Comparison of ENCODE assay signal across 8 mouse cellular contexts in genomic region chr1:72243656-72244316, GRCm38 (mm10). TPM values are rescaled to one million over a fixed set of nuclear protein-coding genes. Genes with fewer than 3 reads are reported as not detected.
DNase-seq lines count a peak whose midpoint lies in the region; ATAC-seq and TF ChIP-seq lines count a peak whose summit lies in the region.

No protein-coding gene starts in this region.

- peak overlapping the region; percentile 27 for H3K9ac ChIP-seq in CH12.LX (ENCODE audit: insufficient read depth, low read depth)
- peak overlapping the region; percentile 78 for H3K9ac ChIP-seq in forebrain, embryonic 12.5 days
- H3K9ac ChIP-seq in liver, postnatal 0 days (replicated peaks), result peak overlapping the region; percentile 93
- peak overlapping the region; percentile 82 for H3K9ac ChIP-seq in neural tube, embryonic 14.5 days (replicated peaks; ENCODE audit: low read depth, low read length)

- H3K4me1 ChIP-seq in CH12.LX (ENCODE audit: control insufficient read depth in 1 of 2, insufficient read depth in 2 of 2), result peaks cover 3 to 21% of the 10 kb centered on the region in 2 experiments; a peak in 2 of 4 replicates
- no peaks in the 10 kb centered on the region for H3K4me1 ChIP-seq in forebrain, embryonic 12.5 days
- 0 out of 2 replicates have a peak, but pooled peaks cover 3% of the 10 kb centered on the region for H3K4me1 ChIP-seq in liver, postnatal 0 days (ENCODE audit: insufficient read depth)
- H3K4me1 ChIP-seq in neural tube, embryonic 14.5 days (ENCODE audit: control insufficient read depth, insufficient read depth, low read length), result no peaks in the 10 kb centered on the region

- H3K27ac ChIP-seq in CH12.LX (ENCODE audit: insufficient read depth, low read depth), result peak overlapping the region; percentile 89
- H3K27ac ChIP-seq in forebrain, embryonic 12.5 days, result peak overlapping the region; percentile 94
- H3K27ac ChIP-seq in liver, postnatal 0 days (ENCODE audit: low read depth), result peak overlapping the region; percentile 99
- H3K27ac ChIP-seq in neural tube, embryonic 14.5 days (ENCODE audit: low read depth, low read length), result peak overlapping the region; percentile 98

- ATAC-seq in forebrain, embryonic 12.5 days (ENCODE audit: low FRiP score), result peak; percentile 95
- ATAC-seq in liver, postnatal 0 days, result peak; percentile 93
- peak; percentile 97 for ATAC-seq in neural tube, embryonic 14.5 days (ENCODE audit: low read depth)

- DNase-seq in CH12.LX (ENCODE audit: extremely low read depth), result peak; percentile 97
- peak; percentile 98 for DNase-seq in c-Kit-positive CD71-positive TER-119-negative erythroid progenitor cells, embryonic 14.5 days (ENCODE audit: low read depth)
- peak; percentile 95 to 97 for DNase-seq in heart, postnatal 10 days
- peak; percentile 89 for DNase-seq in large intestine, adult 2 months (ENCODE audit: low read depth, low spot score)
- DNase-seq in liver, postnatal 0 days, result peak; percentile 98
- DNase-seq in testis, postnatal 10 days (ENCODE audit: low spot score), result peak; percentile 99

- intact Hi-C loops in heart, postnatal 10 days (cut with DNase I), result no loop called here

- TF ChIP-seq RAD21 in CH12.LX (IDR thresholded peaks at IDR 0.05; ENCODE audit: low read depth, low read length), result no peak; the same call in 1 of the 2 replicates

- no peaks in the 10 kb centered on the region for H3K79me2 ChIP-seq in CH12.LX (replicated peaks; ENCODE audit: control insufficient read depth, extremely low read depth, insufficient read depth, poor library complexity, severe bottlenecking)

- dilution Hi-C loops in CH12.LX (cut with MboI; ENCODE audit: extremely low pct_ligation_motif_present, extremely low pct_unique_long_range_greater_than_20kb, low sequenced_read_pairs), result no loop called here

- H3K9me3 ChIP-seq in CH12.LX (replicated peaks; ENCODE audit: low read length), result no peaks in the 10 kb centered on the region
- no peaks in the 10 kb centered on the region for H3K9me3 ChIP-seq in forebrain, embryonic 12.5 days
- H3K9me3 ChIP-seq in liver, postnatal 0 days (ENCODE audit: low read length), result no peaks in the 10 kb centered on the region
- H3K9me3 ChIP-seq in neural tube, embryonic 14.5 days (ENCODE audit: control insufficient read depth, low read length), result no peaks in the 10 kb centered on the region

- TF ChIP-seq CTCF in CH12.LX (conservative IDR thresholded peaks at IDR 0.05 in 1 of 2, IDR thresholded peaks at IDR 0.05 in 1 of 2; ENCODE audit: low read depth in 2 of 2, low read length in 2 of 2), result no peak
- TF ChIP-seq CTCF in liver, postnatal 0 days (IDR thresholded peaks at IDR 0.05; ENCODE audit: low read depth), result peak; percentile 21; the same call in 1 of the 2 replicates

- in situ Hi-C loops in CH12.LX (cut with MboI; ENCODE audit: low pct_ligation_motif_present, low pct_unique_long_range_greater_than_20kb, low sequenced_read_pairs), result no loop called here

- no peaks in the 10 kb centered on the region for H3K27me3 ChIP-seq in CH12.LX (replicated peaks)
- H3K27me3 ChIP-seq in forebrain, embryonic 12.5 days, result peaks cover 10% of the 10 kb centered on the region; the same call in 1 of the 2 replicates
- H3K27me3 ChIP-seq in liver, postnatal 0 days (ENCODE audit: insufficient read depth, low read length), result no peaks in the 10 kb centered on the region
- H3K27me3 ChIP-seq in neural tube, embryonic 14.5 days (ENCODE audit: control insufficient read depth, insufficient read depth, low read length), result no peaks in the 10 kb centered on the region

- H3K4me2 ChIP-seq in CH12.LX (ENCODE audit: insufficient read depth, low read depth, poor library complexity, severe bottlenecking), result peak overlapping the region; percentile 57; the same call in 1 of the 2 replicates
- H3K4me2 ChIP-seq in forebrain, embryonic 12.5 days, result peak overlapping the region; percentile 60
- H3K4me2 ChIP-seq in liver, postnatal 0 days (ENCODE audit: low read depth, low read length), result peak overlapping the region; percentile 74
- peak overlapping the region; percentile 63 for H3K4me2 ChIP-seq in neural tube, embryonic 14.5 days (ENCODE audit: low read depth, low read length)

- TF ChIP-seq EP300 in CH12.LX (IDR thresholded peaks at IDR 0.05; ENCODE audit: low read length), result no peak; the same call in 1 of the 2 replicates
- TF ChIP-seq EP300 in liver, postnatal 0 days (IDR thresholded peaks at IDR 0.05; ENCODE audit: low read depth), result peak; percentile 63; the same call in 1 of the 2 replicates

- H3K4me3 ChIP-seq in CH12.LX (replicated peaks in 1 of 3; ENCODE audit: low read depth in 2 of 3, low read length in 2 of 3, poor library complexity in 1 of 3), result peak overlapping the region; percentile 18 to 49 (median 42)
- H3K4me3 ChIP-seq in forebrain, embryonic 12.5 days (replicated peaks), result peak overlapping the region; percentile 45
- peak overlapping the region; percentile 51 for H3K4me3 ChIP-seq in liver, postnatal 0 days (ENCODE audit: low read depth, low read length)
- H3K4me3 ChIP-seq in neural tube, embryonic 14.5 days (ENCODE audit: low read depth, low read length), result peak overlapping the region; percentile 41

- peak; percentile 97 for TF ChIP-seq POLR2A in CH12.LX (IDR thresholded peaks at IDR 0.05; ENCODE audit: low read depth, low read length)

- under 1% methylated on average over 47 of the region's 47 CpGs for WGBS in forebrain, embryonic 12.5 days
- WGBS in large intestine, adult 2 months, result under 1% methylated on average over 46 of the region's 47 CpGs
- WGBS in liver, postnatal 0 days (ENCODE audit: insufficient replicate concordance), result under 1% methylated on average over 47 of the region's 47 CpGs
- under 1% methylated on average over 46 of the region's 47 CpGs for WGBS in neural tube, embryonic 14.5 days

- no peaks in the 10 kb centered on the region for H3K36me3 ChIP-seq in CH12.LX (replicated peaks in 1 of 2; ENCODE audit: control insufficient read depth in 1 of 2, insufficient read depth in 1 of 2, low read length in 1 of 2)
- no peaks in the 10 kb centered on the region for H3K36me3 ChIP-seq in forebrain, embryonic 12.5 days (replicated peaks)
- no peaks in the 10 kb centered on the region for H3K36me3 ChIP-seq in liver, postnatal 0 days (replicated peaks; ENCODE audit: insufficient read depth, low read length)
- no peaks in the 10 kb centered on the region for H3K36me3 ChIP-seq in neural tube, embryonic 14.5 days (ENCODE audit: control insufficient read depth, insufficient read depth, low read length)

TF ChIP-seq in CH12.LX, 34 proteins besides CTCF, POLR2A, EP300 and RAD21 (continues in another document):
- peak; percentile 79; the same call in 1 of the 2 replicates for TF ChIP-seq SIN3A (IDR thresholded peaks at IDR 0.05; ENCODE audit: low read length)
- TF ChIP-seq MAX (IDR thresholded peaks at IDR 0.05; ENCODE audit: low read length), result peak; percentile 77; the same call in 1 of the 2 replicates
- TF ChIP-seq IRF4 (IDR thresholded peaks at IDR 0.05; ENCODE audit: low read depth, low read length), result no peak; the same call in 1 of the 2 replicates
- peak; percentile 11; the same call in 1 of the 2 replicates for TF ChIP-seq SMC3 (IDR thresholded peaks at IDR 0.05; ENCODE audit: low read depth, low read length)
- no peak for TF ChIP-seq NELFE (IDR thresholded peaks at IDR 0.05; ENCODE audit: low read depth, low read length)
- peak; percentile 59 for TF ChIP-seq NRF1 (IDR thresholded peaks at IDR 0.05; ENCODE audit: low read depth, low read length)
- no peak for TF ChIP-seq POLR2AphosphoS2 (IDR thresholded peaks at IDR 0.05; ENCODE audit: low read depth, low read length)
- TF ChIP-seq MEF2A (IDR thresholded peaks at IDR 0.05; ENCODE audit: borderline replicate concordance, low read depth, low read length), result peak; percentile 68
- TF ChIP-seq MXI1 (IDR thresholded peaks at IDR 0.05; ENCODE audit: low read depth, low read length), result peak; percentile 72
- peak; percentile 82 for TF ChIP-seq BHLHE40 (IDR thresholded peaks at IDR 0.05; ENCODE audit: low read depth, low read length)
- TF ChIP-seq TCF12 (IDR thresholded peaks at IDR 0.05; ENCODE audit: low read depth, low read length), result peak; percentile 91
- peak; percentile 63; the same call in 1 of the 2 replicates for TF ChIP-seq CHD2 (IDR thresholded peaks at IDR 0.05; ENCODE audit: low read length)
- TF ChIP-seq ELF1 (IDR thresholded peaks at IDR 0.05; ENCODE audit: low read depth, low read length), result peak; percentile 44; the same call in 1 of the 2 replicates
- TF ChIP-seq MYC (IDR thresholded peaks at IDR 0.05; ENCODE audit: low read depth, low read length), result peak; percentile 75

RNA-seq across cellular contexts. Expression of gene Mreg, which starts 31.7 kb away (rescaled TPM):
- total RNA-seq in CH12.LX (2012; rRNA removed) (46.4 and 50.6 TPM in 2 replicates), CH12.LX (2014; rRNA removed) (51.9 and 52.4 TPM in 2 replicates)
- polyA plus RNA-seq in CH12.LX (2012; ENCODE audit: insufficient read length, low read depth), result 64.3 and 69.8 TPM in 2 replicates
- 2.0 and 3.0 TPM in 2 replicates for polyA plus RNA-seq in forebrain, embryonic 12.5 days (2016; fragmentation: Nextera tagmentation; extraction: Ambion mirVana)
- total RNA-seq in heart, postnatal 10 days (2021), result 10 to 100 TPM; 30.2 to 31.0 TPM
- 11.3 and 11.9 TPM in 2 replicates for polyA plus RNA-seq in large intestine, adult 2 months (2012; rRNA removed)
- 10.0 and 10.5 TPM in 2 replicates for polyA plus RNA-seq in liver, postnatal 0 days (2015; fragmentation: Nextera tagmentation; extraction: Ambion mirVana)
- polyA plus RNA-seq in neural tube, embryonic 14.5 days (2014; fragmentation: Nextera tagmentation; extraction: Ambion mirVana), result 3.0 and 3.1 TPM in 2 replicates

RNA-seq across cellular contexts. Expression of gene Pecr, which starts 40.3 kb away (rescaled TPM):
- total RNA-seq in CH12.LX (2012; rRNA removed) (17.6 and 17.8 TPM in 2 replicates), CH12.LX (2014; rRNA removed) (21.3 and 21.4 TPM in 2 replicates)
- 24.8 and 26.5 TPM in 2 replicates for polyA plus RNA-seq in CH12.LX (2012; ENCODE audit: insufficient read length, low read depth)
- 15.0 and 15.2 TPM in 2 replicates for polyA plus RNA-seq in forebrain, embryonic 12.5 days (2016; fragmentation: Nextera tagmentation; extraction: Ambion mirVana)
- total RNA-seq in heart, postnatal 10 days (2021), result 10 to 100 TPM; 12.6 to 13.0 TPM
- 11.1 and 13.0 TPM in 2 replicates for polyA plus RNA-seq in large intestine, adult 2 months (2012; rRNA removed)
- polyA plus RNA-seq in liver, postnatal 0 days (2015; fragmentation: Nextera tagmentation; extraction: Ambion mirVana), result 132 and 143 TPM in 2 replicates
- 7.6 and 8.5 TPM in 2 replicates for polyA plus RNA-seq in neural tube, embryonic 14.5 days (2014; fragmentation: Nextera tagmentation; extraction: Ambion mirVana)

RNA-seq across cellular contexts. Expression of gene Tmem169, which starts 40.4 kb away (rescaled TPM):
- total RNA-seq in CH12.LX (2012; rRNA removed) (0.04 and 0.17 TPM in 2 replicates), CH12.LX (2014; rRNA removed) (0.26 TPM in 1 of 2 replicates, not detected in the other)
- not detected in 2 replicates for polyA plus RNA-seq in CH12.LX (2012; ENCODE audit: insufficient read length, low read depth)
- 20.4 and 21.0 TPM in 2 replicates for polyA plus RNA-seq in forebrain, embryonic 12.5 days (2016; fragmentation: Nextera tagmentation; extraction: Ambion mirVana)
- total RNA-seq in heart, postnatal 10 days (2021), result under 1 TPM in 1 of 2 experiments, not detected in 1; 0.19 TPM
- 0.03 and 0.14 TPM in 2 replicates for polyA plus RNA-seq in large intestine, adult 2 months (2012; rRNA removed)
- 0.22 and 0.29 TPM in 2 replicates for polyA plus RNA-seq in liver, postnatal 0 days (2015; fragmentation: Nextera tagmentation; extraction: Ambion mirVana)
- polyA plus RNA-seq in neural tube, embryonic 14.5 days (2014; fragmentation: Nextera tagmentation; extraction: Ambion mirVana), result 35.2 and 35.5 TPM in 2 replicates

Comparison
In these comparisons a context has a peak if more than half of its experiments do, and no peak if none do; other contexts are left out.
1. Peak in every context shown above with its lines: DNase-seq, ATAC-seq, H3K4me3 ChIP-seq and H3K27ac ChIP-seq.
2. H3K9ac ChIP-seq: peak in every context shown above with its lines; median percentile 93 in liver, postnatal 0 days; 82 in neural tube, embryonic 14.5 days; 78 in forebrain, embryonic 12.5 days; 27 in CH12.LX.
3. RNA of gene Tmem169, which starts 40.4 kb away (polyA plus RNA-seq): 35.2 to 35.5 TPM in neural tube, embryonic 14.5 days and 20.4 to 21.0 TPM in forebrain, embryonic 12.5 days; 0.22 to 0.29 TPM in liver, postnatal 0 days, 0.03 to 0.14 TPM in large intestine, adult 2 months and not detected in CH12.LX; every median in the first group is over 10 times any median in the second.